Mouse (Mus musculus) embryonic facial prominence, embryonic 14.5 days (tissue): ENCODE measurements around the gene Phf21a. TPM values are rescaled to one million over a fixed set of nuclear protein-coding genes. Genes with fewer than 3 reads are reported as not detected.

ENCODE experiments used
- ATAC-seq: fragments of 200-750 bp; cut with Nextera tagmentation; 2 replicates; pipeline ENCODE4 v1.8.0; 2017; ENCODE audit warnings: low read depth, moderate number of reproducible peaks, moderate TSS enrichment
- DNase-seq: peaks from one replicate; pipeline ENCODE4 v3.0.0-alpha.2; 2015; ENCODE audit warnings: low spot score
- H3K27ac ChIP-seq: fragments of 300-500 bp; sonication (generic); replicated peaks from 2 replicates; pipeline ENCODE4 v1.5.1; 2014; ENCODE audit warnings: low read depth, mild to moderate bottlenecking, low read length, moderate library complexity
- H3K27me3 ChIP-seq: fragments of 300-500 bp; sonication (generic); replicated peaks from 2 replicates; pipeline ENCODE4 v1.6.1; 2014; ENCODE audit warnings: low read length; ENCODE audit not compliant: control insufficient read depth, insufficient read depth
- H3K36me3 ChIP-seq: fragments of 300-500 bp; sonication (generic); 2 replicates; pipeline ENCODE4 v1.6.1; 2014; ENCODE audit warnings: low read length, mixed read lengths; ENCODE audit not compliant: control insufficient read depth, insufficient read depth
- H3K4me1 ChIP-seq: fragments of 300-500 bp; sonication (generic); 2 replicates; pipeline ENCODE4 v1.6.1; 2014; ENCODE audit warnings: antibody characterized with exemption, low read length; ENCODE audit not compliant: control insufficient read depth, insufficient read depth
- H3K4me2 ChIP-seq: fragments of 300-500 bp; sonication (generic); 2 replicates; pipeline ENCODE4 v1.6.1; 2014; ENCODE audit warnings: low read depth, mild to moderate bottlenecking, low read length, moderate library complexity, mixed read lengths
- H3K4me3 ChIP-seq: fragments of 300-500 bp; sonication (generic); 2 replicates; pipeline ENCODE4 v1.5.1; 2014; ENCODE audit warnings: low read depth, mild to moderate bottlenecking, low read length
- H3K9ac ChIP-seq: fragments of 300-500 bp; sonication (generic); 2 replicates; pipeline ENCODE4 v1.6.1; 2014; ENCODE audit warnings: low read depth, mild to moderate bottlenecking, low read length, moderate library complexity, mixed read lengths
- H3K9me3 ChIP-seq: fragments of 300-500 bp; sonication (generic); 2 replicates; pipeline ENCODE4 v1.6.1; 2016; ENCODE audit warnings: low read length; ENCODE audit not compliant: control insufficient read depth
- WGBS: fragments of 180-500 bp; shearing (Covaris S2); extraction: QIAGEN DNeasy Blood & Tissue Kit; methylation state at CpG from one replicate; pipeline ENCODE4 v1.1.7; 2014; 5-methylcytosine and 5-hydroxymethylcytosine counted together
- polyA plus RNA-seq: library from polyadenylated mRNA; unstranded; fragments of >200 nt; fragmentation: Nextera tagmentation; extraction: Ambion mirVana; gene quantifications from 2 replicates; pipeline ENCODE4 v1.2.1, GENCODE M21; 2014

The Phf21a gene
- polyA plus RNA-seq, 1 experiment from 2014 or later = 24.8 TPM

DNA sequence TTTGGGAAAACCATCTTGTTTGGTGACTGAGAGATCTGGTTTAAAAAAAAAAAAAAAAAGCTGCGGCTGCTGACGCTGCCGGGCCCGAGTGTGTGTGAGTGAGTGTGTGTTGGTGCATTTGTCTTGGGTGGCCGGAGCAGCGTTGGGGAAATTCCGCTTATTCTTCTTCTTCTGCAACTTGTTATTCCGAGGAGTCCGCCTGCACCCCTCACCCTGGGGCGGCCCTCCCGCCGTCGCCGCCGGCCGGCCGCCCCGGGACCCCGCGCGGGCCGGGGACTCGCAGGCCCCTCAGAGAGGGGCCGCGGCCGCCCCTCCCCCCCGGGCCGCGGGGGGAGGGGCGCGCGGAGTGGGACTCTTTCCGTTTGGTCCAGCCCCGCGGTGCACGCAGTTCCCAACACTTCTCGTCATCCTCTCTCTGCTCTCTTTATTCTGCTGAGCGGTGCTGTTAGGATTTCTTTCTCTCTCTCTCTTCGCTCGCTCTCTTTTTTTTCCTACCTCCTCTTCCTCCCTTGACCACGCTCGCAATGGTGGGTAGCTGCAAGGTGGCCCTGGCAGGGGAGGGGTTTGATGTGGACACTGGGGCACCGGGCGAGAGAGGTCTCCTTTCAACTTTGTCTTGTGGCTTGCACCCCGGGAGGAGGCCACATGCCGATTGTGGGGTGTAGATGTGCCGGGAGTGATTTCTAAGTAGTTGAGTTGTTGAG lies 92.3 kb downstream of the Phf21a start:
- ATAC-seq (peak; percentile 20; the same call in 1 of the 2 replicates), DNase-seq (peak; percentile 81)
- no peaks in the 10 kb centered on the region for H3K36me3 ChIP-seq
- H3K27ac ChIP-seq = peak overlapping the region; percentile 98
- peak overlapping the region; percentile 80 for H3K4me2 ChIP-seq
- no peaks in the 10 kb centered on the region for H3K27me3 ChIP-seq
- peak overlapping the region; percentile 84 for H3K4me3 ChIP-seq
- H3K9me3 ChIP-seq = no peaks in the 10 kb centered on the region
- peaks cover 40% of the 10 kb centered on the region for H3K4me1 ChIP-seq
- peak overlapping the region; percentile 91 for H3K9ac ChIP-seq
- WGBS = 1% methylated on average over 25 of the region's 47 CpGs

DNA sequence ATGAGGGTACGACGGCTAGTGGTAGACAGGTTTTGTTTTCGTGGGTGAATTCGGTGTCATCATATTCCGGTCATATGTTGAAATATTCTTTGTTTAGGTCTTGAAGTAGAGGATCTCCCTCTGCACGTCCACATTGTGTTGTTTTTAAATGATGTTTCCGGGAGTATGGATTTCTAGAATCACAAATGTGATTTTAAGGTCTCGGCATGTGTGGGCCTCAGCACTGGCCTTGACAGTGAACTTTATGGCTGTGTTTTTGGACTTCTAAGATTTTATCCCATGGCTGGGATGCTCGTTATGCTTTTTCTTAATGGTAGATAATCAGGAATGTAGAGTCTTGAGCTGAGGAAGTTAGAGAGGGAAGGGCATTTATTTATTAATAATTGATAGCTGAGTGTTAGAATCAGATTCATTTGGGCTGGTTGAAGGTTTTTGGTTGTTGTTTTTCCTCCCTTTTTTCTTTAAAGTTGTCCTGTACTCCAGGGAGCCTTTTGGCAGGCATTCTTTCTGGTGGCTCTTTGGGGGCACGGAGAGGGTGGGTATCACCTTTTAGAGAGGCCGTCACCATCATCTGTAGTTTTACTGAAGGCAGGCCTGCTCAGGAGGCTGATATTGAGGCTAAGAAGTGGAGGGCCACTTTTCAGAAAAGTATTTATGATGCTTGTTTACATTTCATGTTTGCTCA lies 93.0 kb downstream of the Phf21a start:
- DNase-seq (no peak), ATAC-seq (no peak)
- H3K9ac ChIP-seq = peak overlapping the region; percentile 91
- no peaks in the 10 kb centered on the region for H3K27me3 ChIP-seq
- H3K4me2 ChIP-seq = peak overlapping the region; percentile 80
- no peaks in the 10 kb centered on the region for H3K9me3 ChIP-seq
- WGBS = 7% methylated on average over 11 of the region's 11 CpGs
- H3K36me3 ChIP-seq = no peaks in the 10 kb centered on the region
- peak overlapping the region; percentile 84 for H3K4me3 ChIP-seq
- H3K27ac ChIP-seq = peak overlapping the region; percentile 98
- H3K4me1 ChIP-seq = peaks cover 40% of the 10 kb centered on the region

DNA sequence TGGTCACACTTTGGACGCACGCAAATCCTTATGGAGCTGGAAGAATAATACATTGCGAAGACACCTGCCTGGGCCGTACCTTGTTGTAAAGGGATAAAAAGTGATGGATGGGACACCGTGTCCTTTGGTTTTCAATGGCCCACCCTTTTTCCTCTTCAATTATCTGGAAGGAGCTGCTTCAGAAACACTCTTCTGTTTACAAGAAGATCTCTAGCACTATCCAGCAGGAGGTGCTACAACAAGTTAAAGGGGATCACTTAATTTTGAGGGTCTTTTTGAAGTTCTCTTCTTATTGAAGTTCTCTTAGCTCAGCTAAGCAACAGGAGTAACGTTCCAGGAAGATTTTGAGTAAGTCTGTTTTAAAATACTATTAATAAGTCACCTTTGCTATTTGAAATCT lies 94.1 kb downstream of the Phf21a start:
- no peaks in the 10 kb centered on the region for H3K9me3 ChIP-seq
- WGBS = 65% methylated on average over 6 of the region's 6 CpGs
- H3K4me1 ChIP-seq = peaks cover 39% of the 10 kb centered on the region
- peak overlapping the region; percentile 84 for H3K4me3 ChIP-seq
- no peak for DNase-seq
- no peak for ATAC-seq
- H3K27ac ChIP-seq = no peak overlapping the region
- no peaks in the 10 kb centered on the region for H3K27me3 ChIP-seq
- no peaks in the 10 kb centered on the region for H3K36me3 ChIP-seq
- H3K9ac ChIP-seq = 0 out of 2 replicates have a peak overlapping the region, but pooled peaks have one; percentile 16
- peak overlapping the region; percentile 80 for H3K4me2 ChIP-seq

DNA sequence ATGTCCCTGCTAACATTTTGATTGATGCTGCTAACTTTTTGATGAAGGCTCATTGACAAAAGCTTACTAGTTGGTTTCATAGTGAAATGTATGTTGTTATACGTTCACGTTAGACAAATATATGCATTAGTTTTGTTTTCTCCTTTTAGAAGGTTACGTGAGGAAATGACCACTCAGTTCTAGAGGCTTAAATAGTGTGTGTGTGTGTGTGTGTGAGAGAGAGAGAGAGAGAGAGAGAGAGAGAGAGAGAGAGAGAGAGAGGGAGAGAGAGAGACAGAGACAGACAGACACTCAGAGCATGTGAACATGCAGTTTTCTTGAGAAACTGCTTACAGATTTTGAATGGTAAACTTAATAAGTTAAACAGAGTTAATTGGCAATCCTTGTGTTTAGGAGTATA lies 95.8 kb downstream of the Phf21a start:
- H3K36me3 ChIP-seq = no peaks in the 10 kb centered on the region
- 61% methylated on average over 3 of the region's 3 CpGs for WGBS
- no peak overlapping the region for H3K9ac ChIP-seq
- DNase-seq (no peak), ATAC-seq (no peak)
- no peaks in the 10 kb centered on the region for H3K9me3 ChIP-seq
- H3K27ac ChIP-seq = no peak overlapping the region
- peaks cover 37% of the 10 kb centered on the region for H3K4me1 ChIP-seq
- no peaks in the 10 kb centered on the region for H3K27me3 ChIP-seq
- peak overlapping the region; percentile 80 for H3K4me2 ChIP-seq
- H3K4me3 ChIP-seq = 0 out of 2 replicates have a peak overlapping the region, but pooled peaks have one; percentile 5

DNA sequence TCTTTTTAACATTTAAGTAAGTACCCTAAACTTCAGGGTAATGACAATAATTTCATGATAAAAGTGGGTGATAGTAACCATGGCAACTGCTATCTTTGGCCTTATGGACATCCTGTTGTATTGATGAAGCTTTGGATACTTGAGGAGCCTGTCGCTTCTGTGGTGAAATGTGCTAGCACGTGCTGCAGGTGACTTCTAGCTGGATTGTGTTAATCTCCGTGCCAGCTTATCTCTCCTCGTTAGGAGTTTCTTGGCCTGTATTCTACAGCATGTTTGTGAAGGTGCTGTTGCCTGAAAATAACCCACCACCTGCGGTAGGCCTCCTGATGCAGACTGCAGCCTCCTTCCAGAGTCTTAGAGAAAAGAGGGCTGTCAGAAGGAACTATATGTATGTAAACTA lies 98.0 kb downstream of the Phf21a start:
- Histone ChIP-seq H3K4me2 (no peak overlapping the region), H3K36me3 (no peaks in the 10 kb centered on the region), H3K4me3 (no peak overlapping the region), H3K27me3 (no peaks in the 10 kb centered on the region), H3K9me3 (no peaks in the 10 kb centered on the region), H3K9ac (no peak overlapping the region), H3K4me1 (peaks cover 35% of the 10 kb centered on the region), H3K27ac (0 out of 2 replicates have a peak overlapping the region, but pooled peaks have one; percentile 28)
- WGBS = 74% methylated on average over 5 of the region's 5 CpGs
- DNase-seq (no peak), ATAC-seq (no peak)

DNA sequence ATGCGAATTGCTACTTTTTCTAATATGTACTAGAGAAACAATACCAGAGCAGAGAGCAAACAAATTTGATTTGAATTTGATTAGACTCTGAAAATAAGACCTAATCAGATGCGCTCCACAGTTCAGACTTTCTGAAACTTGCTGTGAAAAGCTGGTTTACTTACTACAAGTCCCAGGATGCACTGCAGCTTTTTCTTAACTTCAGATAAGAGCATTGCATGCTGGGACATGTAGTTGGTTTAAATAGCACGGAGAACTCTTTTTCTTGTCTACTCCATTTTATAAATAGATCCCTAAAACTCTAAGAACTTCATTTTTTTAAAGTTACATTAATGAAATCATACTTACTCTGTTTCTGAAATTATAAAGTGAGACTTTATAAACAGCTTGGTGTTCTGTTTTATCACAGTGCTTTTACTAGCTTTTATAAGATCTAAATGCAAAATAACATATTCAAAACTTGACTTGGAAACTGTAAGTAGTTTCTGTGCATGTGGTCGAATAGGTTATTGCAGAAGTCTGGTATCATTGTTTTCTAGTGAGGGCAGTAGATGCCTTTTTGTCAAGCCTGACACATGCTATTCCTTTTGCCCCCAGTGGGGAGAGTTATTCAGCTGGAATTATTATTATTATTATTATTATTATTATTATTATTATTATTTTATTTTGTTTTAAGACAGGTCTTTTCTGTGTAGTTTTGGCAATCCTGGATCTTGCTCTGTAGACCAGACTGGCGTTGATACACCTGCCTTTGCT lies 99.1 kb downstream of the Phf21a start:
- DNase-seq (peak; percentile 91), ATAC-seq (peak; percentile 62; the same call in 1 of the 2 replicates)
- Histone ChIP-seq H3K9ac (no peak overlapping the region), H3K9me3 (no peaks in the 10 kb centered on the region), H3K27ac (no peak overlapping the region), H3K36me3 (no peaks in the 10 kb centered on the region), H3K4me2 (no peak overlapping the region), H3K27me3 (no peaks in the 10 kb centered on the region), H3K4me1 (peaks cover 26% of the 10 kb centered on the region), H3K4me3 (no peak overlapping the region)
- 73% methylated on average over 5 of the region's 5 CpGs for WGBS

DNA sequence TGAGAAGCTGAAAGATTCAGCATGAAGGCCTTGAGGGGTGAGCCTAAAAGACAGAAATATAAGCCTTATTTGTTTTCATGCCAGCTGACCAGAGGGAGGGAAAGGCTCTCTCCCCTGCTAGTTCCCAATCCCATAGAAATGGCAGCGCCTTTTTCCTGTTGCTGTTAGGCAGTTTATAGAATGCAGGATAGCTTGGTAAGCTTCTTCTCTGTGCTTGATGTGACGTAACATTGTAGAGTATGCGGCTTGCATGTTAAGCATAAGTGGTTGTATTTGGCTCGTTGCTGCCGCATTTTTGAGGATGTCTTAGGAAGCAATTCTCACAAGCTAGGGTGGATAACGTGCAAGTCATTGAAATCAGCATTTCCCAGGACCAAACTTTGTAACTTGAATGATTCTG lies 105.2 kb downstream of the Phf21a start:
- Histone ChIP-seq H3K4me1 (no peaks in the 10 kb centered on the region), H3K27ac (no peak overlapping the region), H3K9ac (no peak overlapping the region), H3K4me2 (no peak overlapping the region), H3K9me3 (no peaks in the 10 kb centered on the region), H3K36me3 (no peaks in the 10 kb centered on the region), H3K4me3 (no peak overlapping the region), H3K27me3 (no peaks in the 10 kb centered on the region)
- 52% methylated on average over 6 of the region's 6 CpGs for WGBS
- DNase-seq (no peak), ATAC-seq (no peak)

DNA sequence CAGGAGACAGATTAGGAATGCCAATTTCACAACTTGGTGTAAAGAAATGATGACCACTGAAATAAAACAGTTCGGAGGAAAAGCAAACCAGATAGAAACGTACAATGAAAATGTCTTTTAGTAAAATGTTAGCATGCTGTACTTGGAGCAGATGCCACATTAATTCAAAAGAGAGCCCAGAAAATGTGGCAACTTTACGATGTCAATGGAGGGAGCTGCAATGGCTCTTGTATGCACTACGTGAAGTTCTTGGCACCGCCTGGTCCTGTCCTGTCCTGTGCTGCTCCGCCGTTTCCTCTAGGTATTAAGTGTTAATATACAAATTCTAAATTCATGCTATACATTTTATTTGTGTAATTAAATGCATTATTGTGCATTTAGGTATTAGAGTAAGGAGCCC lies 105.8 kb downstream of the Phf21a start:
- Histone ChIP-seq H3K9me3 (no peaks in the 10 kb centered on the region), H3K4me1 (no peaks in the 10 kb centered on the region), H3K4me3 (no peak overlapping the region), H3K27ac (no peak overlapping the region), H3K27me3 (no peaks in the 10 kb centered on the region), H3K4me2 (no peak overlapping the region), H3K9ac (no peak overlapping the region), H3K36me3 (no peaks in the 10 kb centered on the region)
- no peak for DNase-seq
- WGBS = 86% methylated on average over 7 of the region's 7 CpGs
- no peak for ATAC-seq
